Mouse (Mus musculus) neutrophil, adult 65 days (primary cell): ENCODE results near the gene Terb2. TPM values are rescaled to one million over a fixed set of nuclear protein-coding genes. Genes with fewer than 3 reads are reported as not detected.

Experiments
- total RNA-seq: library from RNA; stranded (reverse); gene quantifications from 2 replicates; pipeline ENCODE4 v1.2.4, GENCODE M21; 2023

The Terb2 gene
- total RNA-seq = not detected in 2 replicates

GRCm38 (mm10) chr2:122186106-122186505, at the start of gene Terb2, which contains the start of gene Patl2:
Gene Terb2, plus strand, starts transcription at chr2:122186272.
Gene Patl2, minus strand, starts transcription at chr2:122186189.

GRCm38 (mm10) chr2:122147508-122148241, 38.4 kb upstream of the Terb2 start, which contains the start of gene B2m:
Gene B2m, plus strand, starts transcription at chr2:122147686.

DNA sequence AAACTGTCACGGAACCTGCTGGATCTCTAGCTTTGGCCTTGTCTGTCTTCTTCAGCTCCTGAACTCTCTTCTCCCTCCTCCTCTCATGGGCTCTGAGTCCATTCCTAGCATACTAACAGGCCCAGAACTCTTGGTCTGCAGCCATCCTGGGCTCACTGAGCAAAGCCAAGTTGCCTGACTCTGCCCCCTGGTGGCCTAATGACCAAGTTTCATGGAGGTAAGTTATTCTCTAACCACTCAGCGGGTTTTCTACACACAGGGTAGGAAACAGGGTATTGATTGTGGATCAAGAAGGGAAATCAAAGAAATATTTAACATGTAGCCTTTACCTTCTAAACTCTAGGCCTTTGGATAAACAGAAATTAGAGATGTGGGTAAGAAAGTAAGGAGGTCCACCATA, 25.4 kb upstream of the Terb2 start, which contains the start of gene Trim69:
Gene Trim69, plus strand, starts transcription at position 21 of the 400 bp plus-strand sequence.

DNA sequence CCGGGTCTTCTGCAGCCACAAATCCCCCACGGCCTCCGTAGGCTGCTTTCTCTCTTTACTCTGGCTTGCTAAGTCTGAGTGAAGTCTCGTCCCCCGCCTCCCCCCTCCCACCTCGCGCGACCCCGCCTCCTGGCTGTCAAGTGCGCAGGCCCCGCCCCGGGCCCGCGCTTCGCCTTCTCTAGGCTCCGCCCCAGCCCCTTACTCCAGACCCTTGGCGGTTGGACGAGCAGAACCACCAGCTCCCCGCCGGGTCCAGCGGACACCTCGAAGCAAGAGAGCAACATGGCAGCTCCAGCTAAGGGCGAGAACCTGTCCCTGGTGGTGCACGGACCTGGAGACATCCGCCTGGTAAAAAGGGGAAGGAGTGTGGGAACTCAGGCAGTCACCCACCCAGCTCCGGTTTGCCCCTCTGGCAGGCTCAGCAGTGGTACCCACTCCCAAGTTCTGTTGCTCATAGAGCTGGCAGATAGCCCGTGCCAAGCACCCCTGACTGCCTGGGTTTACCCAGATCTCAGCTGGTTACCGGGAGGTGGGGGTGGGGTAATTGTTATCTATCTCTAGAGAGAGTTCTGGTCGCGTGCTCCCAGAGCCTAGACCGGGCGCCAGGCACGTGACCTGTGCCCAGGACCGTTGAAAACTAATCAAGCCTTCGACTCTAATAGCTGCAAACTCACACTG, 48.7 kb downstream of the Terb2 start, which contains the start of gene Sord:
Gene Sord, plus strand, starts transcription at position 139 of the 678 bp plus-strand sequence.

Other genes starting within 250 kb of the Terb2 start
- gene Ctdspl2, start 230.3 kb upstream of the Terb2 start, total RNA-seq = 19.4 and 27.9 TPM in 2 replicates
- not detected in 2 replicates for gene Mageb3, start 230.2 kb upstream of the Terb2 start, total RNA-seq
- 17.3 and 24.2 TPM in 2 replicates for gene Eif3j1, start 157.7 kb upstream of the Terb2 start, total RNA-seq
- 23.6 and 33.1 TPM in 2 replicates for gene Spg11, start 67.9 kb upstream of the Terb2 start, total RNA-seq
- 620 and 1,063 TPM in 2 replicates for gene B2m, start 38.6 kb upstream of the Terb2 start, total RNA-seq
- gene Trim69, start 25.6 kb upstream of the Terb2 start, total RNA-seq = 0.44 TPM in 1 of 2 replicates, not detected in the other
- not detected in 2 replicates for gene Patl2, start 83 bp upstream of the Terb2 start, total RNA-seq
- 12.9 and 18.7 TPM in 2 replicates for gene Sord, start 48.5 kb downstream of the Terb2 start, total RNA-seq
- not detected in 2 replicates for gene Duox2, start 112.2 kb downstream of the Terb2 start, total RNA-seq
- gene Duoxa2, start 112.6 kb downstream of the Terb2 start, total RNA-seq = not detected in 2 replicates
- not detected in 2 replicates for gene Duoxa1, start 127.5 kb downstream of the Terb2 start, total RNA-seq
- gene Duox1, start 129.4 kb downstream of the Terb2 start, total RNA-seq = not detected in 2 replicates
- gene Shf, start 182.9 kb downstream of the Terb2 start, total RNA-seq = 0.43 and 0.88 TPM in 2 replicates
- gene Slc28a2, start 240.2 kb downstream of the Terb2 start, total RNA-seq = 40.3 and 42.5 TPM in 2 replicates